Comparison of ENCODE assay signal across 8 mouse cellular contexts in the genomic region with DNA sequence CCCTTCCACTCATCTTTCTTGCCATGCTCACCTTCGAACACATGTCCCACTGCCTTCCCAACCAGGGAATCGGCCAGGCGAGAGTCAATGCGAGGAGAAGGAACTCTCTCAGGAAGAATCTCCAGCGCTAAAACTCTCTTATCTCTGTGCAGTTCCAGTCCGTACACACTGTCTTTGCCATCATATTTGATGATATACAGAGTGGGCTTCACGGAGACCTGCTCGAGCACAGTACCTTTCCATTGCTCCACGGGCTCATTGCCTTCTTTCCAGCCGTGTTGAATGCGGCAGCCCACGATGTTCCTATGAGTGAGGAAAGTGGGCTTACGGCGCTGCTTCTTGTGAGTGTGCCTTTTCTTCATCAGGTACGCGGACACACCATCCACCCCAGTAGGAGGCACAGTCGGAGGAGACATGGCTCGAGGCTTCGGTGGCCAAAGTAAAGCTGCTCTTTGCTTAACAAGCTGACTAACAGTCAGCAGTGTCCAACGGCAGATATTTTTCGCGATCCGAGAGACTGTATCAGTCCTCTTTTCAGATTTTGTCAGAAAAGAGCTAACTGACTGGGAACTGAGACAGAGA. TPM values are rescaled to one million over a fixed set of nuclear protein-coding genes. Genes with fewer than 3 reads are reported as not detected.
A peak's percentile ranks its signal among the peaks of the same experiment; 100 is the strongest.
DNase-seq lines count a peak whose midpoint lies in the region; ATAC-seq lines count a peak whose summit lies in the region.

No protein-coding gene starts in this region.

- peak overlapping the region; percentile 62 for H3K4me2 ChIP-seq in lung, embryonic 15.5 days
- peak overlapping the region; percentile 55 for H3K4me2 ChIP-seq in forebrain, embryonic 12.5 days
- peak overlapping the region; percentile 65 for H3K4me2 ChIP-seq in intestine, embryonic 16.5 days (ENCODE audit: low read depth, low read length)

- DNase-seq in adrenal gland, adult 2 months: peak; percentile 13
- DNase-seq in adrenal gland, postnatal 25 days: no peak
- no peak for DNase-seq in lung, postnatal 10 days
- no peak for DNase-seq in thymus, postnatal 14 days

- H3K9ac ChIP-seq in lung, embryonic 15.5 days: peak overlapping the region; percentile 56
- peak overlapping the region; percentile 55 for H3K9ac ChIP-seq in forebrain, embryonic 12.5 days
- peak overlapping the region; percentile 73 for H3K9ac ChIP-seq in intestine, embryonic 16.5 days (ENCODE audit: low read depth, low read length)

- H3K4me3 ChIP-seq in lung, embryonic 15.5 days: peak overlapping the region; percentile 55
- H3K4me3 ChIP-seq in forebrain, embryonic 12.5 days (replicated peaks): peak overlapping the region; percentile 48
- H3K4me3 ChIP-seq in intestine, embryonic 16.5 days (ENCODE audit: low read length): peak overlapping the region; percentile 59

- peak; percentile 43; the same call in 1 of the 2 replicates for ATAC-seq in lung, embryonic 15.5 days (ENCODE audit: borderline replicate concordance, extremely low read depth, low FRiP score, low TSS enrichment)
- peak; percentile 58 for ATAC-seq in forebrain, embryonic 12.5 days (ENCODE audit: low FRiP score)
- peak; percentile 67 for ATAC-seq in intestine, embryonic 16.5 days
- ATAC-seq in megakaryocyte progenitor cell, adult 5-6 weeks (replicated peaks; ENCODE audit: poor library complexity): peak; percentile 61

- no peaks in the 10 kb centered on the region for H3K36me3 ChIP-seq in lung, embryonic 15.5 days
- no peaks in the 10 kb centered on the region for H3K36me3 ChIP-seq in forebrain, embryonic 12.5 days (replicated peaks)
- H3K36me3 ChIP-seq in intestine, embryonic 16.5 days (ENCODE audit: control insufficient read depth, insufficient read depth, low read length): no peaks in the 10 kb centered on the region

- H3K4me1 ChIP-seq in lung, embryonic 15.5 days: no peaks in the 10 kb centered on the region
- no peaks in the 10 kb centered on the region for H3K4me1 ChIP-seq in forebrain, embryonic 12.5 days
- no peaks in the 10 kb centered on the region for H3K4me1 ChIP-seq in intestine, embryonic 16.5 days (ENCODE audit: control insufficient read depth, insufficient read depth, low read length)

- peak overlapping the region; percentile 95 for H3K27ac ChIP-seq in lung, embryonic 15.5 days
- peak overlapping the region; percentile 89 for H3K27ac ChIP-seq in forebrain, embryonic 12.5 days
- H3K27ac ChIP-seq in intestine, embryonic 16.5 days (ENCODE audit: low read length): peak overlapping the region; percentile 92

- no peaks in the 10 kb centered on the region for H3K9me3 ChIP-seq in lung, embryonic 15.5 days
- no peaks in the 10 kb centered on the region for H3K9me3 ChIP-seq in forebrain, embryonic 12.5 days
- no peaks in the 10 kb centered on the region for H3K9me3 ChIP-seq in intestine, embryonic 16.5 days (ENCODE audit: control insufficient read depth, low read length)

- WGBS in lung, embryonic 15.5 days: 22% methylated on average over 23 of the region's 23 CpGs
- WGBS in forebrain, embryonic 12.5 days: 24% methylated on average over 23 of the region's 23 CpGs
- WGBS in intestine, embryonic 16.5 days: 24% methylated on average over 23 of the region's 23 CpGs

- H3K27me3 ChIP-seq in lung, embryonic 15.5 days: no peaks in the 10 kb centered on the region
- no peaks in the 10 kb centered on the region for H3K27me3 ChIP-seq in forebrain, embryonic 12.5 days
- no peaks in the 10 kb centered on the region for H3K27me3 ChIP-seq in intestine, embryonic 16.5 days (replicated peaks; ENCODE audit: control insufficient read depth, insufficient read depth, low read length)

RNA-seq across cellular contexts. Expression of a gene that starts 0.6 kb away (rescaled TPM):
- 1 to 10 TPM; 1.1 to 1.3 TPM for total RNA-seq in adrenal gland, adult 2 months (2021)
- polyA plus RNA-seq in adrenal gland, adult 2 months (2012; rRNA removed): 0.39 and 0.66 TPM in 2 replicates
- total RNA-seq in adrenal gland, postnatal 25 days (2021): 2.4 and 2.6 TPM in 2 replicates
- 9.2 TPM in 2 replicates for polyA plus RNA-seq in lung, embryonic 15.5 days (2015; fragmentation: Nextera tagmentation; extraction: Ambion mirVana)
- 9.5 and 10.0 TPM in 2 replicates for polyA plus RNA-seq in forebrain, embryonic 12.5 days (2016; fragmentation: Nextera tagmentation; extraction: Ambion mirVana)
- 4.5 and 4.9 TPM in 2 replicates for polyA plus RNA-seq in intestine, embryonic 16.5 days (2015; fragmentation: Nextera tagmentation; extraction: Ambion mirVana)
- total RNA-seq in megakaryocyte progenitor cell, adult 5-6 weeks (2015): 0.10 and 0.27 TPM in 2 replicates
- total RNA-seq in megakaryocyte progenitor cell, adult 5-6 weeks (2017): 0.37 TPM in 1 of 2 replicates, not detected in the other
